Mouse (Mus musculus) forebrain, embryonic 16.5 days (tissue): ENCODE measurements at regions not wholly inside any gene's neighbourhood (a gene's known extent, or its start where the extent isn't known, plus 50 kb on each side); places are given as distances from the start of the nearest gene placed in this dataset.

Experiments
- ATAC-seq: fragments of 200-750 bp; cut with Nextera tagmentation; 2 replicates; pipeline ENCODE4 v1.8.0; 2017; ENCODE audit warnings: mild to moderate bottlenecking, moderate library complexity
- H3K27ac ChIP-seq: fragments of 300-500 bp; sonication (generic); 2 replicates; pipeline ENCODE4 v1.5.1; 2014; ENCODE audit warnings: low read length, control low read depth
- H3K27me3 ChIP-seq: fragments of 300-500 bp; sonication (generic); replicated peaks from 2 replicates; pipeline ENCODE4 v1.6.1; 2014; ENCODE audit warnings: low read length; ENCODE audit not compliant: control insufficient read depth, insufficient read depth
- H3K36me3 ChIP-seq: fragments of 300-500 bp; sonication (generic); 2 replicates; pipeline ENCODE4 v1.6.1; 2014; ENCODE audit not compliant: control insufficient read depth, insufficient read depth
- H3K4me1 ChIP-seq: fragments of 300-500 bp; sonication (generic); replicated peaks from 2 replicates; pipeline ENCODE4 v1.6.1; 2014; ENCODE audit warnings: low read length; ENCODE audit not compliant: control insufficient read depth, insufficient read depth
- H3K4me2 ChIP-seq: fragments of 300-500 bp; sonication (generic); 2 replicates; pipeline ENCODE4 v1.6.1; 2014; ENCODE audit warnings: mild to moderate bottlenecking, low read length, control low read depth
- H3K4me3 ChIP-seq: fragments of 300-500 bp; sonication (generic); replicated peaks from 2 replicates; pipeline ENCODE4 v1.5.1; 2014; ENCODE audit warnings: mild to moderate bottlenecking, low read length, control low read depth
- H3K9ac ChIP-seq: fragments of 300-500 bp; sonication (generic); replicated peaks from 2 replicates; pipeline ENCODE4 v1.6.1; 2014; ENCODE audit warnings: low read depth, low read length, control low read depth
- H3K9me3 ChIP-seq: fragments of 300-500 bp; sonication (generic); 2 replicates; pipeline ENCODE4 v1.6.1; 2016; ENCODE audit warnings: low read length; ENCODE audit not compliant: control insufficient read depth
- WGBS: fragments of 180-500 bp; shearing (Covaris S2); extraction: QIAGEN DNeasy Blood & Tissue Kit; methylation state at CpG from one replicate; pipeline ENCODE4 v1.1.7; 2014; 5-methylcytosine and 5-hydroxymethylcytosine counted together

GRCm38 (mm10) chr1:39078584-39079315, 93.3 kb downstream of the Pdcl3 start:
- Histone ChIP-seq H3K4me2 (no peak overlapping the region), H3K9me3 (peaks cover 2% of the 10 kb centered on the region; the same call in 1 of the 2 replicates), H3K27me3 (no peaks in the 10 kb centered on the region), H3K36me3 (no peaks in the 10 kb centered on the region), H3K4me3 (no peak overlapping the region), H3K4me1 (no peaks in the 10 kb centered on the region), H3K9ac (no peak overlapping the region), H3K27ac (no peak overlapping the region)
- no peak for ATAC-seq
- WGBS, result 91% methylated on average over 4 of the region's 4 CpGs

- no peak overlapping the region for H3K4me2 ChIP-seq
- H3K9ac ChIP-seq, result no peak overlapping the region
- no peak overlapping the region for H3K27ac ChIP-seq
- H3K9me3 ChIP-seq, result peaks cover 2% of the 10 kb centered on the region; the same call in 1 of the 2 replicates
- H3K4me3 ChIP-seq, result no peak overlapping the region
- WGBS, result 91% methylated on average over 7 of the region's 7 CpGs
- peaks cover 4% of the 10 kb centered on the region; the same call in 1 of the 2 replicates for H3K4me1 ChIP-seq
- ATAC-seq, result no peak
- H3K36me3 ChIP-seq, result no peaks in the 10 kb centered on the region
- H3K27me3 ChIP-seq, result no peaks in the 10 kb centered on the region
Observed at GRCm38 (mm10) chr1:39083911-39084826, 98.8 kb downstream of the Pdcl3 start.

- WGBS, result 51% methylated on average over 11 of the region's 11 CpGs
Observed at GRCm38 (mm10) chr1:39086273-39086672, 100.9 kb downstream of the Pdcl3 start.

GRCm38 (mm10) chr1:39089875-39090274, 103.7 kb upstream of the Npas2 start:
- Histone ChIP-seq H3K27ac (no peak overlapping the region), H3K4me1 (peaks cover 6% of the 10 kb centered on the region; the same call in 1 of the 2 replicates), H3K4me3 (no peak overlapping the region), H3K9ac (no peak overlapping the region), H3K36me3 (no peaks in the 10 kb centered on the region), H3K9me3 (peaks cover under 1% of the 10 kb centered on the region; the same call in 1 of the 2 replicates), H3K27me3 (no peaks in the 10 kb centered on the region), H3K4me2 (no peak overlapping the region)
- 94% methylated on average over 9 of the region's 9 CpGs for WGBS
- no peak for ATAC-seq

More at GRCm38 (mm10) chr1:39086273-39086672, 100.9 kb downstream of the Pdcl3 start:
- ATAC-seq, result no peak
- Histone ChIP-seq H3K4me2 (peak overlapping the region; percentile 4; the same call in 1 of the 2 replicates), H3K27ac (no peak overlapping the region), H3K36me3 (no peaks in the 10 kb centered on the region), H3K4me1 (peaks cover 4% of the 10 kb centered on the region; the same call in 1 of the 2 replicates), H3K27me3 (no peaks in the 10 kb centered on the region), H3K4me3 (no peak overlapping the region), H3K9ac (no peak overlapping the region), H3K9me3 (peaks cover 2% of the 10 kb centered on the region; the same call in 1 of the 2 replicates)

GRCm38 (mm10) chr1:39091121-39091520, 102.4 kb upstream of the Npas2 start:
- Histone ChIP-seq H3K27me3 (no peaks in the 10 kb centered on the region), H3K27ac (no peak overlapping the region), H3K9ac (no peak overlapping the region), H3K4me1 (peaks cover 5% of the 10 kb centered on the region; the same call in 1 of the 2 replicates), H3K4me2 (no peak overlapping the region), H3K9me3 (no peaks in the 10 kb centered on the region), H3K4me3 (no peak overlapping the region), H3K36me3 (no peaks in the 10 kb centered on the region)
- no peak for ATAC-seq
- WGBS, result 96% methylated on average over 8 of the region's 8 CpGs

GRCm38 (mm10) chr1:39091638-39092037, 101.9 kb upstream of the Npas2 start:
- Histone ChIP-seq H3K27me3 (no peaks in the 10 kb centered on the region), H3K4me2 (no peak overlapping the region), H3K36me3 (no peaks in the 10 kb centered on the region), H3K9ac (no peak overlapping the region), H3K27ac (no peak overlapping the region), H3K9me3 (no peaks in the 10 kb centered on the region), H3K4me1 (0 out of 2 replicates have a peak, but pooled peaks cover 2% of the 10 kb centered on the region), H3K4me3 (no peak overlapping the region)
- WGBS, result 86% methylated on average over 3 of the region's 3 CpGs
- ATAC-seq, result no peak

GRCm38 (mm10) chr1:39093291-39093690, 100.2 kb upstream of the Npas2 start:
- Histone ChIP-seq H3K27me3 (no peaks in the 10 kb centered on the region), H3K36me3 (no peaks in the 10 kb centered on the region), H3K27ac (no peak overlapping the region), H3K9ac (no peak overlapping the region), H3K4me1 (0 out of 2 replicates have a peak, but pooled peaks cover 2% of the 10 kb centered on the region), H3K9me3 (no peaks in the 10 kb centered on the region), H3K4me2 (no peak overlapping the region), H3K4me3 (no peak overlapping the region)
- 69% methylated on average over 4 of the region's 4 CpGs for WGBS
- peak; percentile 68 for ATAC-seq

- 0 out of 2 replicates have a peak, but pooled peaks cover 2% of the 10 kb centered on the region for H3K4me1 ChIP-seq
- H3K36me3 ChIP-seq, result no peaks in the 10 kb centered on the region
- no peak overlapping the region for H3K27ac ChIP-seq
- WGBS, result 92% methylated on average over 8 of the region's 8 CpGs
- H3K27me3 ChIP-seq, result no peaks in the 10 kb centered on the region
- no peak for ATAC-seq
- H3K4me3 ChIP-seq, result no peak overlapping the region
- no peak overlapping the region for H3K9ac ChIP-seq
- H3K4me2 ChIP-seq, result no peak overlapping the region
- H3K9me3 ChIP-seq, result no peaks in the 10 kb centered on the region
Observed at GRCm38 (mm10) chr1:39094001-39094400, 99.5 kb upstream of the Npas2 start.

GRCm38 (mm10) chr1:39095901-39096300, 97.6 kb upstream of the Npas2 start:
- Histone ChIP-seq H3K9ac (no peak overlapping the region), H3K27ac (no peak overlapping the region), H3K9me3 (no peaks in the 10 kb centered on the region), H3K36me3 (no peaks in the 10 kb centered on the region), H3K4me1 (0 out of 2 replicates have a peak, but pooled peaks cover 2% of the 10 kb centered on the region), H3K27me3 (no peaks in the 10 kb centered on the region), H3K4me2 (no peak overlapping the region), H3K4me3 (no peak overlapping the region)
- 89% methylated on average over 8 of the region's 8 CpGs for WGBS
- no peak for ATAC-seq
